Mouse (Mus musculus): ENCODE measurements around the gene Hoxa9. TPM values are rescaled to one million over a fixed set of nuclear protein-coding genes. Genes with fewer than 3 reads are reported as not detected.

Gene Hoxa9
- polyA plus RNA-seq, 1 experiment, result not detected

GRCm38 (mm10) chr6:52235267-52235666 lies 4.4 kb upstream of the Hoxa9 start:
- WGBS, result 33% methylated on average over 9 of the region's 9 CpGs

GRCm38 (mm10) chr6:52234428-52235140 lies 3.7 kb upstream of the Hoxa9 start:
- no peak overlapping the region for H3K4me3 ChIP-seq (ENCODE audit: insufficient read depth, low read depth, low read length)
- H3K4me1 ChIP-seq (ENCODE audit: control insufficient read depth, insufficient read depth, low read length), result no peaks in the 10 kb centered on the region
- H3K27ac ChIP-seq (ENCODE audit: insufficient read depth, low read depth, low read length), result no peak overlapping the region
- TF ChIP-seq POLR2A (IDR thresholded peaks at IDR 0.05; ENCODE audit: insufficient read depth, low read depth, low read length) (no peak), CTCF (IDR thresholded peaks at IDR 0.05; ENCODE audit: insufficient read depth, low read depth, low read length) (no peak)
- WGBS, result 2% methylated on average over 64 of the region's 68 CpGs

More at GRCm38 (mm10) chr6:52235267-52235666, 4.4 kb upstream of the Hoxa9 start:
- Histone ChIP-seq H3K4me3 (ENCODE audit: insufficient read depth, low read depth, low read length) (no peak overlapping the region), H3K4me1 (ENCODE audit: control insufficient read depth, insufficient read depth, low read length) (no peaks in the 10 kb centered on the region), H3K27ac (ENCODE audit: insufficient read depth, low read depth, low read length) (no peak overlapping the region)
- no peak for TF ChIP-seq POLR2A (IDR thresholded peaks at IDR 0.05; ENCODE audit: insufficient read depth, low read depth, low read length)
- TF ChIP-seq CTCF (IDR thresholded peaks at IDR 0.05; ENCODE audit: insufficient read depth, low read depth, low read length), result no peak

- WGBS, result 2% methylated on average over 70 of the region's 70 CpGs
- H3K4me1 ChIP-seq (ENCODE audit: control insufficient read depth, insufficient read depth, low read length), result no peaks in the 10 kb centered on the region
- no peak overlapping the region for H3K27ac ChIP-seq (ENCODE audit: insufficient read depth, low read depth, low read length)
- H3K4me3 ChIP-seq (ENCODE audit: insufficient read depth, low read depth, low read length), result no peak overlapping the region
- no peak for TF ChIP-seq POLR2A (IDR thresholded peaks at IDR 0.05; ENCODE audit: insufficient read depth, low read depth, low read length)
- TF ChIP-seq CTCF (IDR thresholded peaks at IDR 0.05; ENCODE audit: insufficient read depth, low read depth, low read length), result no peak
These were observed 2.9 kb upstream of the Hoxa9 start for GRCm38 (mm10) chr6:52233546-52234427.

GRCm38 (mm10) chr6:52232984-52233545 lies 2.2 kb upstream of the Hoxa9 start:
- 3% methylated on average over 23 of the region's 23 CpGs for WGBS
- TF ChIP-seq POLR2A (IDR thresholded peaks at IDR 0.05; ENCODE audit: insufficient read depth, low read depth, low read length) (no peak), CTCF (IDR thresholded peaks at IDR 0.05; ENCODE audit: insufficient read depth, low read depth, low read length) (no peak)
- H3K4me1 ChIP-seq (ENCODE audit: control insufficient read depth, insufficient read depth, low read length), result no peaks in the 10 kb centered on the region
- H3K27ac ChIP-seq (ENCODE audit: insufficient read depth, low read depth, low read length), result no peak overlapping the region
- H3K4me3 ChIP-seq (ENCODE audit: insufficient read depth, low read depth, low read length), result no peak overlapping the region

GRCm38 (mm10) chr6:52232568-52232965 lies 1.7 kb upstream of the Hoxa9 start:
- Histone ChIP-seq H3K4me1 (ENCODE audit: control insufficient read depth, insufficient read depth, low read length) (no peaks in the 10 kb centered on the region), H3K27ac (ENCODE audit: insufficient read depth, low read depth, low read length) (no peak overlapping the region), H3K4me3 (ENCODE audit: insufficient read depth, low read depth, low read length) (no peak overlapping the region)
- TF ChIP-seq CTCF (IDR thresholded peaks at IDR 0.05; ENCODE audit: insufficient read depth, low read depth, low read length), result no peak
- TF ChIP-seq POLR2A (IDR thresholded peaks at IDR 0.05; ENCODE audit: insufficient read depth, low read depth, low read length), result no peak
- 1% methylated on average over 18 of the region's 18 CpGs for WGBS

- no peak overlapping the region for H3K27ac ChIP-seq (ENCODE audit: insufficient read depth, low read depth, low read length)
- no peak overlapping the region for H3K4me3 ChIP-seq (ENCODE audit: insufficient read depth, low read depth, low read length)
- no peaks in the 10 kb centered on the region for H3K4me1 ChIP-seq (ENCODE audit: control insufficient read depth, insufficient read depth, low read length)
- WGBS, result 4% methylated on average over 18 of the region's 18 CpGs
- TF ChIP-seq CTCF (IDR thresholded peaks at IDR 0.05; ENCODE audit: insufficient read depth, low read depth, low read length) (no peak), POLR2A (IDR thresholded peaks at IDR 0.05; ENCODE audit: insufficient read depth, low read depth, low read length) (no peak)
These were observed 1.1 kb upstream of the Hoxa9 start for GRCm38 (mm10) chr6:52231885-52232567.

GRCm38 (mm10) chr6:52229558-52230416 lies 1.1 kb downstream of the Hoxa9 start:
- no peak overlapping the region for H3K4me3 ChIP-seq (ENCODE audit: insufficient read depth, low read depth, low read length)
- TF ChIP-seq POLR2A (IDR thresholded peaks at IDR 0.05; ENCODE audit: insufficient read depth, low read depth, low read length), result no peak
- no peak for TF ChIP-seq CTCF (IDR thresholded peaks at IDR 0.05; ENCODE audit: insufficient read depth, low read depth, low read length)
- no peak overlapping the region for H3K27ac ChIP-seq (ENCODE audit: insufficient read depth, low read depth, low read length)

More at GRCm38 (mm10) chr6:52229558-52230416, 1.1 kb downstream of the Hoxa9 start:
- 3% methylated on average over 44 of the region's 44 CpGs for WGBS
- H3K4me1 ChIP-seq (ENCODE audit: control insufficient read depth, insufficient read depth, low read length), result no peaks in the 10 kb centered on the region

Measured in olfactory bulb, adult 2 months (tissue).